In genomic region chr6:92468892-92469291, GRCm38 (mm10) we compare ENCODE assay signal across 14 mouse cellular contexts.
DNase-seq lines count a peak whose midpoint lies in the region; ATAC-seq and TF ChIP-seq lines count a peak whose summit lies in the region.
"Had no signal": no experiment of that assay in that cellular context is flagged by ENCODE, and none has a peak within 500 bp of the region (broad histone marks: within the 10 kb centered on the region; RNA-seq: fewer than 3 reads in every experiment).

No protein-coding gene starts in this region.

- no peak overlapping the region for H3K4me2 ChIP-seq in limb, embryonic 13.5 days (replicated peaks)
- no peak overlapping the region for H3K4me2 ChIP-seq in limb, embryonic 15.5 days
- H3K4me2 ChIP-seq: limb, embryonic 12.5 days; midbrain, embryonic 11.5 days had no signal

- no peak for ATAC-seq in limb, embryonic 13.5 days (ENCODE audit: low FRiP score, low read depth)
- peak; percentile 2; the same call in 1 of the 2 replicates for ATAC-seq in limb, embryonic 15.5 days (ENCODE audit: insufficient number of reproducible peaks, low FRiP score, low TSS enrichment, low read depth)
- no peak for ATAC-seq in inflammation-experienced regulatory T-cells, adult 6 months

- intact Hi-C loops in gastrocnemius, adult 2 months (cut with DNase I), result no loop called here

- no peaks in the 10 kb centered on the region for H3K36me3 ChIP-seq in limb, embryonic 13.5 days
- H3K36me3 ChIP-seq in limb, embryonic 10.5 days, result no peaks in the 10 kb centered on the region
- H3K36me3 ChIP-seq in heart, embryonic 10.5 days, result no peaks in the 10 kb centered on the region
- no peaks in the 10 kb centered on the region for H3K36me3 ChIP-seq in limb, embryonic 15.5 days
- H3K36me3 ChIP-seq: forebrain, embryonic 10.5 days; G1E; limb, embryonic 12.5 days had no signal

- H3K4me1 ChIP-seq in limb, embryonic 13.5 days, result peaks cover 23% of the 10 kb centered on the region
- H3K4me1 ChIP-seq in limb, embryonic 10.5 days, result 0 out of 2 replicates have a peak, but pooled peaks cover 2% of the 10 kb centered on the region
- peaks cover 49% of the 10 kb centered on the region for H3K4me1 ChIP-seq in heart, embryonic 10.5 days
- peaks cover 22% of the 10 kb centered on the region for H3K4me1 ChIP-seq in limb, embryonic 15.5 days
- H3K4me1 ChIP-seq: limb, embryonic 12.5 days had no signal

- H3K4me3 ChIP-seq in gastrocnemius, adult 2 months, result no peak overlapping the region
- no peak overlapping the region for H3K4me3 ChIP-seq in limb, embryonic 13.5 days
- no peak overlapping the region for H3K4me3 ChIP-seq in limb, embryonic 10.5 days
- no peak overlapping the region for H3K4me3 ChIP-seq in heart, embryonic 10.5 days
- no peak overlapping the region for H3K4me3 ChIP-seq in limb, embryonic 15.5 days
- H3K4me3 ChIP-seq: forebrain, embryonic 10.5 days; limb, embryonic 12.5 days had no signal

- no peaks in the 10 kb centered on the region for H3K9me3 ChIP-seq in limb, embryonic 13.5 days
- H3K9me3 ChIP-seq in limb, embryonic 10.5 days (replicated peaks), result no peaks in the 10 kb centered on the region
- H3K9me3 ChIP-seq in heart, embryonic 10.5 days, result no peaks in the 10 kb centered on the region
- H3K9me3 ChIP-seq in limb, embryonic 15.5 days, result no peaks in the 10 kb centered on the region
- H3K9me3 ChIP-seq: forebrain, embryonic 10.5 days; G1E; limb, embryonic 12.5 days had no signal

- no peaks in the 10 kb centered on the region for H3K27me3 ChIP-seq in limb, embryonic 13.5 days
- H3K27me3 ChIP-seq in limb, embryonic 10.5 days (ENCODE audit: low read depth, poor library complexity, severe bottlenecking), result no peaks in the 10 kb centered on the region
- no peaks in the 10 kb centered on the region for H3K27me3 ChIP-seq in heart, embryonic 10.5 days (ENCODE audit: insufficient read depth, poor library complexity, severe bottlenecking)
- H3K27me3 ChIP-seq in limb, embryonic 15.5 days, result no peaks in the 10 kb centered on the region
- H3K27me3 ChIP-seq: limb, embryonic 12.5 days had no signal

- no peak for DNase-seq in gastrocnemius, adult 2 months
- DNase-seq in gastrocnemius, postnatal 25 days, result no peak
- no peak for DNase-seq in limb, embryonic 10.5 days (ENCODE audit: low spot score)
- no peak for DNase-seq in heart, embryonic 10.5 days (ENCODE audit: low spot score)
- no peak for DNase-seq in testis, postnatal 10 days (ENCODE audit: low spot score)
- DNase-seq: cerebellum, postnatal 36 days; gastrocnemius, postnatal 36 days had no signal

- TF ChIP-seq CTCF in gastrocnemius, adult 2 months (IDR thresholded peaks at IDR 0.05), result no peak

- peak overlapping the region; percentile 24 for H3K27ac ChIP-seq in gastrocnemius, adult 2 months
- 0 out of 2 replicates have a peak overlapping the region, but pooled peaks have one; percentile 28 for H3K27ac ChIP-seq in limb, embryonic 13.5 days
- no peak overlapping the region for H3K27ac ChIP-seq in limb, embryonic 10.5 days
- peak overlapping the region; percentile 52 for H3K27ac ChIP-seq in heart, embryonic 10.5 days
- H3K27ac ChIP-seq in limb, embryonic 15.5 days, result peak overlapping the region; percentile 82
- H3K27ac ChIP-seq: forebrain, embryonic 10.5 days; limb, embryonic 12.5 days had no signal

- no peak overlapping the region for H3K9ac ChIP-seq in limb, embryonic 13.5 days
- H3K9ac ChIP-seq in limb, embryonic 15.5 days, result no peak overlapping the region
- H3K9ac ChIP-seq: limb, embryonic 12.5 days had no signal

- WGBS in limb, embryonic 13.5 days, result 73% methylated on average over 4 of the region's 4 CpGs
- 90% methylated on average over 4 of the region's 4 CpGs for WGBS in limb, embryonic 10.5 days
- 66% methylated on average over 4 of the region's 4 CpGs for WGBS in heart, embryonic 10.5 days
- 48% methylated on average over 4 of the region's 4 CpGs for WGBS in limb, embryonic 15.5 days
